Mouse (Mus musculus): ENCODE data around the gene Lhfpl5.

The Lhfpl5 gene

DNA sequence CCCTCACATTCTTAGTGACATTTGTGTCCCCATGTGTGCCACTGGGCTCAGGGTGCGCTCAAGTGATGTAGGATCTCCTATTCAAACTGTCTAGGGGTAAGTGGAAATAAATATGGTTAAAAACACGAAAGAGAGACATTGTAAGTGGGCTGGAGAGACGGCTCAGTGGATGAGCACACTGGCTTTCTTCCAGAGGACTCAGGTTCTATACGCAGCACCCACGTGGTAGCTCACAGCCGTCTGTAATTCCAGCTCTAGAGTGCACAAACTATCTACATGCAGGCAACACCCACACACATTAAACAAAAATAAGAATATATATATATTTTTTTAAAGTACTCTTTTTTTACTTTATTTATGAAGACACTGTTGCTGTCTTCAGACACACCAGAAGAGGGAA lies 2.5 kb upstream of the Lhfpl5 start:
- no peak for DNase-seq

DNA sequence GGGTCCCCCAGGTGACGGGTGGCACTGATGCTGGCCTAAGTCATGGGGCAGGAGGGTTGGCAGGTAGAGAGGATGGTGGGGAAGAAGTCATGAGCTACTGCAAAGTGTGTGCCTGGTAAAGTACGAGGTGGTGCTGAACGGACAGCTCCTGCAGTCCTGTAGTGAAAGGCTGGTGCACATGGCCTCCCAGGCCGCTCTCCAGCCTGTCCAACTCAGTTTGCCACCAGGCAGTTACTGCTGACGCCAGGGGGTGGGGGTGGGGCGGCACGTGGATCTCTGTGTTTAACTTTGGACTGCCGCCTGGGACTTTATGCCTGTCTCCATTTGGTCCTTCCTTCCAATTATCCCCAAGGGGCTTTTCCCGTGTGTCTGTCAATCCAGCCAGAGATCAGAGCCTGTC lies 5.0 kb downstream of the Lhfpl5 start:
- DNase-seq: no peak

DNA sequence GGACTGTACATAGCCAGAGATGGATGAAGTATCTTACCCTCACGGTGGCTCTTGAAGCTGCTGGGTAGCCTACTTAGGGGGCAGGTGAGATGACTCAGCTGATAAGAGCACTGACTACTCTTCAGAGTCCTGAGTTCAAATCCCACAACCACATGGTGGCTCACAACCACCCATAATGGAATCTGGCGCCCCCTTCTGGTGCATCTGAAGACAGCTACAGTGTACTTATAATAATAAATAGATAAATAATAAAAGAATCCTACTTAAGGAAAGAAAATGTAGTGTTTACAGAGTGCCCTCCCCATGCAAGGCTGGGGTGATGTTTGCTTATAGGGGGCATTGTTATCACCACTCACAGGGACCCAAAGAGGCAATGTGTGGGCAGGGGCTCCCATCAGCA lies 5.6 kb downstream of the Lhfpl5 start:
- no peak for DNase-seq

DNA sequence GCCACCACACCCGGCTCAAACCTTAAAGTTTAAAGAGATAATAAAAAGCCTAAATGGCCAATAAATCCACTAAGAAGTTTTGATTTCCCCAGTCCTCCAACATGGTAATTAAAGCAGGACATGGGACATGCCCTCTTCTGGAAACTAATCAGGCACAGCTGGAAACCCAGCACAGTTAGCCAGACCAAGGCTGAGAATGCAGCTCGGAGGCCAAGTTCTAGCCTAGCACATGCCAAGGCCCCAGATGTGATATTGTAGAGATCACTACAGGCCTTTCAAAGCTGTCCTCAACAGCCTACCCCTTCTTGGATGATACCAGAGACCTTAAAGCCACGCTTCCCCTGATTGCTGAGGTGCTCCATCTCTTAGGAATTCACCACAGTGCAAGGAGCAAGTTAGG lies 11.1 kb downstream of the Lhfpl5 start:
- no peak for DNase-seq

DNA sequence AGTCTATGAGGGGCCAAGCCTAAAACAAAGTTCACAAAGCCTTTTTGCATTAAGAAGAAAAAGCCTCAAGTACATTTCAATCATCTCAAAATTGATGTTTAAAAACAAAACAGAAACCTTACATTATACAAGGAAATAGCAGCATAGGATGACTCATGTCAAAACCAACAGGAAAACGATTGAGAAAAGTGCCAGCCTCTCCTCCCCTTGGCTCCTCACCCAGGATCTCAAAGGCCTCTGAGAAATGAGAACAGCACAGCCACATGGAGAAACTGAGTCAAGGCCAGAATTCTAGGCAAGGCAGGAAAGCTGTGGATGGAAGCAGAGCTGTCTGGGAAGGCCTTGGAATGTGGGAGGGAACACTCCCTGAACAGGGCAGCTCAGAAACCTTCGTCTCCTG lies 13.2 kb downstream of the Lhfpl5 start:
- no peak for DNase-seq

DNA sequence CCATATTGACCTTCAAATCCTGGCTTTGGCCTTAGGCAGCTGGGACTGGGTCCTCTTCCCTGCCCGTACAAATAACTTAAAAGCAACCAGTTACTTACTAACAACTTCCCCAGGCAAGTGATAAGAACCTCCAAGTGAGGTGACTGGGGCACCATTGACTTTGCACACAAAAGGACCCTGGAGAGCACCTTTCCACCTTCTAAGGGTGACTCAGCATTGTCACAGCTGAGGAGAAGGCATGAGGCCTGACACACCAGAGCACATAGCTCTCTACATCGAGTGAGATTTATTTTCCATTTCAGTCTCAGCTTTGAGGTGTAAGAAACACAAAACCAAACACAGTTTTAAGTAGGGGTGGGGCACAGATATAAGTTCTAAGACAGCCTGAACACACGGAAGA lies 15.2 kb downstream of the Lhfpl5 start:
- DNase-seq: no peak

DNA sequence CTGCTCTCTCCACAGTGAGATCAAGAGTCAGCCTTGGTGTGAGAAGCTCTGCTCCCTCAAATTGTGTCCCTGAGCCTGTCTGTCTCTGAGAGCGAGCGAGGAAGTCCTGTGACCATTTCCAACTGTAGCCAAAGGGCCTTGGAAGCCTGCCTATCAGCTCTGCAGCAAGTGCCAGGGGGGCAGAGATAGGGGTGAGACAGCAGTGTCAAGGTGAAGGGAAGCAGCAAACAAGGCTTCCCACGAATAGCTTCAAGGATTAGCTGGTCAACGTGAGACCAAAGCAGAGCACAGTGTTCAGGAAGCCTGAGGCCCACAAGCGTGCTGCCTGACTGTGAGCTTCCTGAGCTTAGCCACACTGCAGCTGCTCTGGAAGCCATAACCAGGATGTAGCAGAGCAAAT lies 16.0 kb downstream of the Lhfpl5 start:
- DNase-seq: no peak

DNA sequence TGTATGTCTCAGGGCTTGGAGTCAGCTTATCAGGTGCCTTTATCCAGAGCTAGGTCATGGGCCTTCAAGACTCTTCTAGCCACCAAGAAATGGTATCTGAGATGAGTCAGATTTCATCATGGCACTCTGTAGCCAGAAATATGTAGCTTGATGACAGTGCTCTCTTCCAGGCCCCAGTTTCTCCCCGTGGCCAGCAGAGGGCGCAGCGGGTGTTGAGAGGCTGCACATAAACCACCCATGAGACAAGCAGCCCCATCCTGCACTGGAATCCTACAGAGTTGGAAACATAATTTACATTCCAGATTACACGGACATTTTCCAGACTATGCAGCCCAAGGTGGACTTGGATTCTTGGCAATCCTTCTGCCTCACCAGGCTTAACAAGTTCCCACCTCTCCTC lies 17.6 kb downstream of the Lhfpl5 start:
- DNase-seq: peak; percentile 60

DNA sequence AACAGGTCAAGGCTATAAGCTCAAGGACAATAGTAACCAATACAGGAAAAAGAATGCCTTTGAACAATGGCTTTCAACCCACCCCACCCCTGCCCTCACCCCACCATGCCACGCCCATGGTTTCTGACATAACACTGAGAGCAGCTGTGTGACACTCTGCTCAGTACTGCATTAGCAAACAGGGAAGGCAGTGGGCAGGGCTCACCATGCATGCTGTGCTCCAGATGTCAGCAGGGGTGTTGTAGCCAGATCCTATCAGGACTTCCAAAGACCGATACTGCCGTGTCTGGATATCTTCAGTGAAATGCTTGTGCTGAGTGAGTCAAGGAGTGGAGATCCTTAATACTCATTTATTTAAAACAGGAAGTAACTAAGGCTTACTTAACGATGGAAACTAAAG lies 18.5 kb downstream of the Lhfpl5 start:
- DNase-seq: no peak

DNA sequence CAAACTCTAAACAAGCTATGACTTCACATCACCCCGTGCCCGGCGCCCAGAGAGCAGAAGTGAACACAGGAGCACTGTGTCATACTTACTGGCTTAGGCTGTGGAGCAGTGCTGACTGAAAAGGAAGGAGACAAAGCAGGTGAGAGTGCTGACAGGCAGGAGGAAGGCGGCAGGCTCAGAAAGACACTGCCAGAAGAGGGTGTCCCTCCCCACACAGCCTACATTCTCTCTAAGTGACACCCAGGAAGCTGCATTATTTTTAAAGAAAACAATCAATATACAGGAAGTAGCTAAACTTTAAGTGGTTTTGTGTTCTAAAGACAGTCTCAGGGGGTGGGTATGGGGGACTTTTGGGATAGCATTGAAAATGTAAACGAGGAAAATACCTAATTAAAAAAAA lies 25.3 kb downstream of the Lhfpl5 start:
- no peak for DNase-seq

DNA sequence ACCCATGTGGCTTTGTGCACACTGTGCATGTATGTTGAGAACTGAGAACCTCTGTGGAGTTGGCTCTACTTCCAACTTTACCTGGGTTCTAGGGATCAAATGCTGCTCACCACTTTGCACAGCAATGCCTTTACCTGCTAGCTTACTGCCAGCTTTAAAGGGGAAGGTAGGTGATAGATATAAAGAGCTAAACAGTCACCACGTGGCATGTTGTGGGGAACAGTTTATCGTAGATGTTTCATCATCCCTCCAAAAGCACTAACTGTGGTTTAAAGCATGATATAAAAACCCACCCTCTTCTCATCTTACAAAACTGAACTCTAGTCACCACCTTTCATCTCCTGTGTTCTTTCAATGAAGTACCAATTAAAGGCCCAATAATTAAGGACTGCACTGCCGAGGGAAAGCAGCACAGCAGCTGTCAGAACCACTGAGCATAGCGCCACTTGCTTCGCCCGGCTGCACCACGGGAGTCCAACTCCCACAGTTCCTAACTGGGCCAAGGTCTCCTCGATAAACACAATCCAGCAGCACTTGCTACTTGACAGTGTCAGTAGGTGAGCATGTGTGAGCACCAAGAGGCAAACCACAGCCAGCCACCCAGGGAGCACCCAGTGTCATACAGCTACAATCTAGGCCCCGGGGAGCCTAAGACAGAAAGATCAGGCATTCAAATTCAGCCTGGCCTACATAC lies 26.3 kb downstream of the Lhfpl5 start:
- no peak for DNase-seq

DNA sequence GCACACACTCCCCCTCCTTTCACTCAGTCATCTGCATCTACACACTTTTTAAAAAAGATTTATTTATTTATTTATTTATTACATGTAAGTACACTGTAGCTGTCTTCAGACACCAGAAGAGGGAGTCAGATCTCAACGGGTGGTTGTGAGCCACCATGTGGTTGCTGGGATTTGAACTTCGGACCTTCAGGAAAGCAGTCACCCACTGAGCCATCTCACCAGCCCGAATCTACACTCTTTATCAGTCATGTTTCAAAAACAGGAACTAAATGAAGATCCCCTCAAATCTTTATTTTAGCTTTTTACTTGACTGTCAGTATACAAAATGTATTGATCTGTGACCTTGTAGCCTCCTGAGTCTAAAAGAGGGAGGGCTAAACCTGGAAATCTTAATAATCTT lies 34.1 kb downstream of the Lhfpl5 start:
- no peak for DNase-seq

DNA sequence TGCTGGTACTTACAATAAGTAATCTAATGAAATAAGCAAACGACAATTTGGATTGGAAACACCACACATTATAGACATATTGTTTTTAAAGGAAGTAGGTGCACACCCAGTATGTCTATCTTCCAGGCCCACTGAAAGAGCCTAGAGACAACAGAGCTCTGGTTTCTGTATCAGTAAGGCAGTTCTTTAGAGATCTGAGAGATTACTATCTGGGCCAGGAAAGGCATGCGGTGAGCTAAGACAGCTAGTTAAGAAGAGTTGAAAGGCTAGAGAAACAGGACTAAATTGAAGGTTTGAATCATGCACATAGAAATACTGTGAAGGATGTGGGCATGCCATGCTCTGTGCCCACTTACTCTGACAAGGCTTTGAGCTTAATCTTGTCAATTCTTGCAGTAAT lies 37.2 kb downstream of the Lhfpl5 start:
- no peak for DNase-seq

DNA sequence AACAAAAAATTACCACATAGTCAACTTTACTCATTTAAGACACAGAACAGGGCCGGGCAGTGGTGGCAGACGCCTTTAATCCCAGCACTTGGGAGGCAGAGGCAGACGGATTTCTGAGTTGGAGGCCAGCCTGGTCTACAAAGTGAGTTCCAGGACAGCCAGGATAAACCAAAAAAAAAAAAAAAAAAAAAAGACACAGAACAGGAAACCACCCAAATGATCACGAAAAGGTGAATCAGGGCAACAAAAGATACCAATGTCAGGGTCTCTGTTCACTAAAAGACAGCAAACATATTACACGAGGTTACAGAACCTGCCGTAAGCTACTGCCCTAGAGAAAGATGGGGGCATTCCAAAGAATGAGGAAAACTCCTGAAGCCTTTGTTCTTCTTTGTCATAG lies 37.7 kb downstream of the Lhfpl5 start:
- DNase-seq: no peak

DNA sequence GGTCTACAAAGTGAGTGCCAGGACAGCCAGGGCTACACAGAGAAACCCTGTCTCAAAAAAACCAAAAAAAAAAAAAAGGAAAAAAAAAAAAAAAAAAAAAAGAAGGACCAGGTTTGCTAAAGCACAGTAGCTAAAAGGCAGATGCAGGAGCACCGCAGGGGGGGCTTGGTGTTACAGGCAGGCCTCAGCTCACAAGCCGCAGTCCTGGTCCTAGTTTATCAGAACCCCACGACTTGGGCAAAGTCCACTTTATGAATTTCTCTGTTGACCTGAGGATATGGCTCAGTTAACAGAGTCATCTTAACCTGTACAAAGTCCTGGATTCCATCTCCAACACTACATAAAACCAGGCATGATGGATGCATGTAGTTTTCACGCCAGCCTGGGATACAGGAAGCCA lies 39.9 kb downstream of the Lhfpl5 start:
- DNase-seq: no peak

DNA sequence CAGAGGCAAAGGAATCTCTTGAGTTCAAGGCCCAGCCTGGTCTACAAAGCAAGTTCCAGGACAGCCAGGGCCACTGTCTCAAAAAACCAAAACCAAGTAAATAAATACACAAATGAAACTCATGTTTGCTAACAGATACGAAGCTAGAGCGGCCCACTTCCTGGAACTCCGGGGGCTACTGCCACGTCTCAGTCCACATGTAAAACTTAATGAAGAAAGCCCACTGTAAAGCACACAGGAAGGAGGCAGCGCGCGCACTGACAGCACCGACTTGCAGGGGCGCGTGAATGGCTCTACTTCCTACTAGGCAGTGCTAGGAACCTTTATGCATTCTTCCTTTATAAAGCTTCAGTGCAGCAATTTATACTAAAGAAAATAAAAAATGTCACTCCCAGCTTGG lies 42.2 kb downstream of the Lhfpl5 start:
- DNase-seq: no peak

DNA sequence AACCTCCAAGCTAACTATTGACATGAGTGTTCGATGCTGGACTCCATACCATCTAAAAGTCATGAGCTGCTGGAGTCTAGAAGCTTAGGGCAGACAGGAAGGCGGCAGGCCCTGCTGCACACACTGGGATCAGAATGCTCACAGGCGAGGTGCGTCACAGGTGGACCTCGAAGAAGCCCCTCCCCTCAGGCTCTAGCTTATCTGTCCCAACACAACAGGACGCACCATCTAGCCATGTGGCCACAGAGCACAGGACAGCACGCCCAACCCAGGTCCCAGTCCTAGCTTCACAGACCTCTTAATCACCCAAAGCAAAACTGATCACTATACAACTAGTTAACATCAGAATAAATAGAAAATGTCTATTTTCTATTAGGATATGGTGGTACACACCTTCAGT lies 42.7 kb downstream of the Lhfpl5 start:
- no peak for DNase-seq

DNA sequence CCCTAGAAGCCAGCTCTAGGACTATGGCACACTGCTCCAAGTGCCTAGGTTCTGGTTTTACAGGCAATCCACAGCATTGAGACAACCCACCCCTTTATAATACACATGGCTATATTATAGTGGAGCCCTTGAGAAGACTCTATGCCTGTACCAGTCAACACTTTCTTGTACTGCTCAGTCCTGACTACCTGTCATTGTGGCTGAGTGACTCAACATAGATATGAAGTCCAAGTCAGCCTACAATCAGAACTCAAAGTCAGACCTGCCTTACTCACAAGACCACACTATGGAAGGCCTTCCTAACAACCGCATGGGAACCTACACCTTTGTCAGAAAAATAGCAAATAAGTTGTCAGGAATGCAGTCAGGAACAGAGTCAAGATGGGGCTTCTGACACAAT lies 43.3 kb downstream of the Lhfpl5 start:
- DNase-seq: no peak

DNA sequence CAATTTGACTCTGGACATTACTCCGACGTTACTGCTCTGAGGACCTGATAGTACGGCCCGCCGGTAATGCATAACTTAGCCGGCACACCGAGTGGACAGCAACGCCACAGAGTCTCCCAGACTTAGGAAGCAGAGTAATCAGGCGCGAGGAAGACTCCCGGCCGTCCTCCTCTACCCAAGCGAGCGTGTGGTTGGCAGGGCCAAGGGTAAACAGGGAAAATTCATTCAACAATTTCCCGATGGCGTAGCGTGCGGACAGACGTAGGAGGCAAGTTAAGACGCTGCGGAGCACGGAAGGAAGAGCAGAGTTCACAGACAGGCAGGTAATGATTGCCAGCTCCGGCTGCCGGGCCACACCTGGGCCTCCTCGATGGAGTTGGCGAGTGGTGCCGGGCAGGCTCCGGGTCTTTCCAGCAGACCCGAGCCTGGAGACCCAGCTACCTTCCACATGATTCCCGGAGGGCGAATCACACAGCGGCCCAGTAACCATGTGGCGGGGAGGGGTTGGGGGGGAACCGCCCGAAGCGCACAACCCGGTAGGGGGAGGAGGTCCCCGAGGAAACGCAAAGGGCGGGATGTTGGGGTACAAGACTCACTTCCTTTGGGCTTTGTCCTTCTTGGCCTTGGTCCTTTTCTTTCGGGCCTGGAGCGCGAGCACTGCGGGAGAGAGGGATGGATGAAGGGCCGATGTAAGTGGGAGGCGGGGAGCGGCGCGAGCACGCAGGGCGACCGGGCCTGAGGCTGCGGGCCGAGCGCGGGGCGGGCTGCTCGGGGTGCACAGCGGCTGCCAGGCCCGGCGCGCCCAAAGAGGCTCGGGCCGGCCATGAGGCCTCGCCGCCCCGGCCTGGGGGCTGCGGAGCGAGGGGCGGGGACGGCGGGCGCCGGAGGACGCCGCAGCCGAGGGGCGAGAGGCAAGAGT lies 46.2 kb downstream of the Lhfpl5 start:
- peak; percentile 29 for DNase-seq

DNA sequence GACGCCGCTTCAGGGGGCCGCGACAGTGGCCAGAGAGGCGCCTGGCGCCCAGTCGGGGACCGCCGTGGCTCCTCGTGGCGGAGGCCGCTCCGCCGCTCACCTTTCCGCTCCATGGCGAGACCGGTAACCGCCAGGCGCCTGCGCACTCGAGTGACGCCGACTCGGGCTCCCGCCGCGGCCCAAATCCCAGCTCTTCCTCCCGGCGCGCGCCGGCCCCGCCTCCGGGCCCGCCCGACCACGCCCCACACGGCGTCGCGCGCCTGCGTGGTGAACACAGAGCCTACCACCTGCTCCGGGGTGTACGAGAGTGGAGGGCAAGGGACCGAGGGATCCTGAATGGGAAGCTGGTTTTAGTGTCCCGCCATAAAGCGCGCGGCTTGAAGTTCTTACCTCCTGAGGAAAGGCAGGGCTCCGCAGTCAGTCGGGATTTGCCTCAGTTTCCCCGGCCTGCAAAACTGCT lies 46.9 kb downstream of the Lhfpl5 start, which contains the start of gene Srpk1:
Gene Srpk1 (minus strand): TSS at position 410 of the 460 bp plus-strand sequence.
- peak; percentile 90 for DNase-seq

DNA sequence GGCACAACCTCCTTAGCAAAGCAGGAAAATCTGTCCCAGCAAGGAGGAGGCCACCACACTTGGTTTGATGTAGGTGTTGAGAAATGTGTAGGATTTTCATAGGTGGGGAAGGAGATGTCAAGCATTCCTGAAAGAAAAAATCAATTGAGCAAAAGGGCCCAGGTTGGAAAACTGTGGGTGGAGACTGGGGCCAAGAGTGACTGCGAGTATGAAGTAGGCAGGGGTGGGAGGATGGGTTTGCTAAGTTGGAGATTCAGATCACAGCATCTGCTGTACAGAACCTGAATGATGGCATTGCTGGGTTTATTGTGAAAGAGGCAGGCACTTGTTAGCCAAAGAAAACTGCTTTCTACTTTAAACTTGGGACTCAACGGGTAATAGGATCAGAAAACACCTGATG lies 49.4 kb downstream of the Lhfpl5 start:
- DNase-seq: no peak

DNA sequence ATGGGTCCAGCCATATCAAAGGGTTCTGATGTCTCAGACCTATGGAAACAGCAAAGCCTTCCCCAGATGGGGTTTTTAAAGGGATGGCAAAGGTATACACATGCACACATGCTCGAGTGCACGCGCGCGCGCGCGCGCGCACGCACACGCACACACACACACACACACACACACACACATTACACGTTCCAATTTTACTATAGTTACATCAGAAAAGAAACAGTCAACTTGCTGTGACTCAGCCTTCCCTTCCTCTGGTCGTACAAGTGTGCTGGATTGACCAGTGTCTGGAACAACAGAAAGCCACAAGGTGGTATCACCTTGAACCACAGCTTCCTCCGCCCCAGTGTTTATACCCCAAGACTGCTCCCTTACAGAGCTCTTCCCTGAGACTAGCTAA lies 49.9 kb downstream of the Lhfpl5 start:
- DNase-seq: no peak

DNA sequence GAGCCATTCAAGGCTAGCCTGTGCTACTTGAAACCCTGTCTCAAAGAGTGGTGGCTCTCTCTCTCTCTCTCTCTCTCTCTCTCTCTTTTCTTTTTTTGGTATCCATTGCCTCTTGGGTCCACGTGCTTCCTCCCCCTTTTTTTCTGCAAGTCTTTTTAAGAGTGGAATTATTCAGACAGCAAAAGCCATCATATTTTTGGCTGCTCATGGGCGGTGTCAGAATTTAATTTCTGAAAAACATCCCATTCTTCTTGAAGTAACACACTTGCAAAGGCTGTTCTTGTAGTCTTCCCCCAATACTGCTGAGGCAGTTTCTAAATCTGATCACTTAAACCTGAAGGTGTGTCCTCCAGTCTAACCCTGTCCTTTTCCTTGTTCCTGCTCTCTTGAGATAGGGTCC lies 51.5 kb downstream of the Lhfpl5 start:
- no peak for DNase-seq
